Mouse (Mus musculus): Measurements from ENCODE around the gene C1qc. TPM values are rescaled to one million over a fixed set of nuclear protein-coding genes. Genes with fewer than 3 reads are reported as not detected.

C1qc gene
- polyA plus RNA-seq (2016; fragmentation: Nextera tagmentation; extraction: Ambion mirVana): 2.8 and 5.9 TPM in 2 replicates

DNA sequence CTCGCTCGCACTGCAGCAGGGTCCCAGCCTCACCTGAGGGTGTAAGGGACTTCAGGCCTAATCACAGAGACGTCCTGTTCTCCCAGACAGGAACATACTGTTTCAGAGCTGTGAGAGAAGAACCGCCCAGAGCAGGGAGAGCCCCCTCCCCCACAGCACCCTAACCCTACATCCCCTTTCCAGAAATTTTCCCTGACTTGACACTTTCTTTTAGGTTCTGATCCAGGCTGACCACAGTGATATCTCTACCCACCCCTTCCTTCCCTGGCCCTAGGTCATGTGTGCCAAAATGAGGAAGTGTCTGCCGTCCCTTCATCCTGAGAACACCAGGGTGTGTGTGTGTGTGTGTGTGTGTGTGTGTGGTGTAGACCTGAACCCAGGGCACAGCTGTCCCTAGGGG, at the start of gene C1qc:
C1qc (minus strand) TSS at position 255 of the 400 bp plus-strand sequence.
- peaks cover 78% of the 10 kb centered on the region for H3K27me3 ChIP-seq (ENCODE audit: low read depth, poor library complexity, severe bottlenecking)
- 56% methylated on average over 5 of the region's 5 CpGs for WGBS
- no peaks in the 10 kb centered on the region for H3K9me3 ChIP-seq (replicated peaks)
- no peak within 1 kb of the TSS for H3K4me3 ChIP-seq
- H3K27ac ChIP-seq: no peak within 1 kb of the TSS
- H3K36me3 ChIP-seq: no peaks in the 10 kb centered on the region
- peaks cover 8% of the 10 kb centered on the region for H3K4me1 ChIP-seq
- no peak for DNase-seq (ENCODE audit: low spot score)

DNA sequence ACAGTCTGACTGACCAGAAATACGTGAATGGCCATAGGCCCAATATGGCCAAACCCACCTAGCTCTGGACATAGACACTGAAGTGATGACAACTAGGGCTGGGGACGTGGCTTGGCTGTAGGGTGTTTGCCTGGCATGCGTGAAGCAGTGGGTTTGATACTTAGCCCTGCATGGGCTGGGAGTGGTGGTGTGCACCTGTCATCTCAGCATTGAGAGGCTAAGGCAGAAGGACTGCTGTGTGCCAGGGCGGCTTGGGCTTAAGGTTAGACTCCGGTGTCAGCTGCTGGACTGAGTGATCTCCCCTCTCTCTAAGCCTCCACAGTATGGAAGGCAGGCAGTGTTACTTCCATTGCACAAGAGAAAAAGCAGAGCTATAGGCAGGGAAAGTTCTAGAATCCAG, 45.1 kb upstream of the C1qc start:
- peaks cover 19% of the 10 kb centered on the region for H3K4me1 ChIP-seq
- no peak overlapping the region for H3K27ac ChIP-seq
- no peak overlapping the region for H3K4me3 ChIP-seq
- H3K9me3 ChIP-seq (replicated peaks): no peaks in the 10 kb centered on the region
- 83% methylated on average over 5 of the region's 5 CpGs for WGBS
- DNase-seq (ENCODE audit: low spot score): no peak
- H3K36me3 ChIP-seq: no peaks in the 10 kb centered on the region
- H3K27me3 ChIP-seq (ENCODE audit: low read depth, poor library complexity, severe bottlenecking): peaks cover 54% of the 10 kb centered on the region

DNA sequence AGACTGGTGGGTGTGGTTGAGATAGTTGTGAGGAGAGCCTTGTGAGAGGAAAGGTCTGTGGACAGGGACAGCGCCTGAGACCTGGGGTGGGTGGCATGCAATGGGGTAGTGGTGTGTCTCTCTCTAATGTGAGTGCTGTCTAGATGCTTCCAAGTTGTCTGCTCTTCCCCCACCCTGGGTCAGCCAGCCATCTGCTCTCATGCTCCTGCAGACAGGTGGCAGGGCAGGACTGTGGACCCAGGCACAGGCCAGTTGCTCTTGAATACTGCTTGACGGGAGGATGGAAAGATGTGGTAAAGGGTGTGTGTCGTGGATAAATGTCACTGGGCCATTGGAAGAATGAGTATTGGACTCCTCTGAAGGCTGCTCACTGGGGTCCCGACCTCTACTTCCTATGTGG, 44.5 kb upstream of the C1qc start:
- H3K27ac ChIP-seq: no peak overlapping the region
- H3K4me1 ChIP-seq: peaks cover 13% of the 10 kb centered on the region
- H3K36me3 ChIP-seq: no peaks in the 10 kb centered on the region
- no peak overlapping the region for H3K4me3 ChIP-seq
- no peaks in the 10 kb centered on the region for H3K9me3 ChIP-seq (replicated peaks)
- no peak for DNase-seq (ENCODE audit: low spot score)
- 76% methylated on average over 4 of the region's 4 CpGs for WGBS
- peaks cover 51% of the 10 kb centered on the region for H3K27me3 ChIP-seq (ENCODE audit: low read depth, poor library complexity, severe bottlenecking)

DNA sequence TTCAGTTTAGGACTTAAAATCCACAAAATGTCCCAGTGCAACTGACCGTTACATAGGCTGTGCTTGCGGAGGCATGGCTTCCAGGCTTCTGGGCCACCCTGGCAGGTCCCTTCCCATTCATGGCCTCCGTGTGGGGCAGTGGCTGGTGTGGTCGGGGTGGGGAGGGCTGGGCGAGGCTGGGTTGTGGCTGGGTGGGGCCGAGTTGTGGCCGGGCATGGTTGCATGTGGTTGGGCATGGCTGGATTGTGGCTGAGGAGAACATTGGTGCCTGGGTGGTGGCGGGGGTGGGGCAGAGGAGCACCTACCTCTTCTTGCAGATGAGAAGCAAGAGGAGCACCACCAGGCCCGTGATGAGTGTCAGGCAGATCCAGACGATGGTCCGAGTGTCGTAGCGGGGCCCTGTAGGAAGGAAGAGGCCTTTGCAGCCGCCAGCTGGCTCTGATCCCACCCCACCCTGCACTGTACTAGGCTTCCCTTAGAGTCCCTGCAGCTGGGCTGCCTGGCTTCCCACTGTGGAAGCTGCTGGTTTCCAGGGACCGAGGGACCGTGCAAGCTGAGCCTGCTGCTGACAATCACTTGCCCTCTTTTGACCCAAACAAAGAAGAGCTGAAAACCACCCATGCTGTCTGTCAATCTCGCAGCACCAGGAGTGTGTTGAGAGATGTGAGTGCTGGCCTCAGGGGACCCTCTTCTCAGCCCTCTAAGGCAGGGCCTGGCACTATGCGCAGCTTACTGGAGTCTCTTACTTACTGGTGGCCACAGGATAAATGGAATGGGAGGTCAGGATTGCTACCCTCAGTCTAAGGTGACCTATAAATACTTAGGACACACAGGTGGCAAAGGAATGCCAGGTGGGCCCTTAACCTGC, 42.1 kb upstream of the C1qc start:
- Histone ChIP-seq H3K4me3 (no peak overlapping the region), H3K27ac (no peak overlapping the region), H3K4me1 (peaks cover 18% of the 10 kb centered on the region), H3K9me3 (replicated peaks) (no peaks in the 10 kb centered on the region), H3K27me3 (ENCODE audit: low read depth, poor library complexity, severe bottlenecking) (peaks cover 50% of the 10 kb centered on the region), H3K36me3 (no peaks in the 10 kb centered on the region)
- 67% methylated on average over 18 of the region's 18 CpGs for WGBS
- DNase-seq (ENCODE audit: low spot score): no peak

DNA sequence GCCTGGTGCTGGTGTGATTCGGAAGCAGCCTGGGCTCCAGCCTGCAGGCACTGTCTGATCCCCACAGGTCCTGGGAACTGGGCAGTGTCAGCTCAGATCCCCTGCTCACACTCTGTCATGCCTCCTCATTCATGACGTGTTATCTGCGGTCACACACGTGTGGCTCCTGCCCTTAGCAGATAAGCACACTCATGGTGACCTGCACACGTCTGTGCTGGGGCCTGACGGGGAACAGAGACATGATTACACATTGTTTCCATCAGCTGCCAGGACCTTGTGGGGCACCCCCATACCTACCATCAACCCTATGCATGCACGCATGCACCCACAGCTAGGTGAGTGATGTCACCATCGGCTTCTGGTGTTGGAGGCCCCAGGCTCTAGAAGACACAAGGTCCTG, 37.6 kb upstream of the C1qc start:
- H3K9me3 ChIP-seq (replicated peaks): no peaks in the 10 kb centered on the region
- no peak overlapping the region for H3K27ac ChIP-seq
- H3K27me3 ChIP-seq (ENCODE audit: low read depth, poor library complexity, severe bottlenecking): peaks cover 55% of the 10 kb centered on the region
- DNase-seq (ENCODE audit: low spot score): no peak
- WGBS: 87% methylated on average over 8 of the region's 8 CpGs
- H3K4me1 ChIP-seq: peaks cover 14% of the 10 kb centered on the region; the same call in 1 of the 2 replicates
- no peak overlapping the region for H3K4me3 ChIP-seq
- H3K36me3 ChIP-seq: no peaks in the 10 kb centered on the region

DNA sequence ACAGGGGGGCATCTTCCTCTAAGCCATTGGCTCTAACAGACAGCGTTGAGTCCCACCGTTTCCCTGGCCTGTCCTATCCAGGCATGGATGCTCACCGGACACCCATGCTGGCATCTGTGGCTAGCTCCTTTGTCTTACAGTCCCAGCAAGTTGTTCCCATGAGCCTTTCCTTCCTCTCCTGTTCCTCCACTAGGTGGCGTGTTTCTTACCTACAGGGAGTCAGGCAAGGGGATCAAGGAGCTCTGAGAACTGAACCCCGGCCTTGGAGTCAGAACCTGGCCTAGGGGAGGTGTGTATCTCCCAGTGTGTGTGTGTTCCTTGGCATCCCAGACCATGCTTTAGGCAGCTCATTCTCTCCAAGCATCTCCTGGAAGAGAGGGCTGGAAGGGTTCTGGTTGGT, 36.1 kb upstream of the C1qc start:
- Histone ChIP-seq H3K36me3 (no peaks in the 10 kb centered on the region), H3K9me3 (replicated peaks) (no peaks in the 10 kb centered on the region), H3K4me1 (peaks cover 6% of the 10 kb centered on the region; the same call in 1 of the 2 replicates), H3K27ac (no peak overlapping the region), H3K4me3 (no peak overlapping the region), H3K27me3 (ENCODE audit: low read depth, poor library complexity, severe bottlenecking) (peaks cover 57% of the 10 kb centered on the region)
- 12% methylated on average over 5 of the region's 5 CpGs for WGBS
- peak; percentile 51 for DNase-seq (ENCODE audit: low spot score)

DNA sequence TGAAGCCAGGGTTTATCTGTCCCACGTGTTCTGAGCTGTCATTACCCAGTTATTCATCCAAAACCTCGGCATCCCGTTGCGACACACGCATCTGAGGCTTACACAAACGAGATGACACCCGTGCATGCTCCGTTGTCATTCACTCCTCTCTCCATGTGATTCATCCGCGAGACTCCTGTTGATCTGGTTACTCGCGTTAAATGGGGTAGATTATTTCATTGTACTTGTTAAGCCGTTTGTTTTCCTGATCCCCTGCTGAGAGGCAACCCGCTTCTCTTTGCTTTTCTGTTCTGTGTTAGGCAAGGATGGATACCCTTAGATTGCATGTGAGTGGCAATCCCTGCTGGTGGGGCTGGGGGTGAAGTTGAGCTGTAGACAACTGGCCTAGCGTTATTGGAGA, 32.9 kb upstream of the C1qc start:
- peaks cover 43% of the 10 kb centered on the region for H3K27me3 ChIP-seq (ENCODE audit: low read depth, poor library complexity, severe bottlenecking)
- 23% methylated on average over 15 of the region's 15 CpGs for WGBS
- no peaks in the 10 kb centered on the region for H3K4me1 ChIP-seq
- no peaks in the 10 kb centered on the region for H3K36me3 ChIP-seq
- H3K27ac ChIP-seq: no peak overlapping the region
- DNase-seq (ENCODE audit: low spot score): no peak
- no peaks in the 10 kb centered on the region for H3K9me3 ChIP-seq (replicated peaks)
- H3K4me3 ChIP-seq: no peak overlapping the region

DNA sequence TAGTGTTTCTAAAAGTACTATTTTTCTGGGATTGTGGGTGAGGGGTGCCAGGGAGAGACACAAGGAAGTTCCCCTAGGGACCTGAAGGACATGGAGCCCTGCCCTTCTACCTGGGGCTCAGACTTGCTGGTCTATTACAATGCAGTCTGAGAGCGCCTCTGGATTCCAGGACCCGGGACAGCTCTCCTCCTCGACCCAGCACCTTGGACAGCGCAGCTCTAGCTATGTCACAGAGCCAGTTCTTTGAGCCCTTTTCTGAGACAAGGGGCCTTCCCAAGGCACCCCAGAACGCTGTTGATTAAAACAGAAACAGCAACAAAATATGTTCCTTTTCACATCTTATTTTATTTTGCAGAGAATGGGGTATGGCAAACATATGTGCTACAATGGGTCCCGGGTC, 31.7 kb upstream of the C1qc start:
- 7% methylated on average over 6 of the region's 6 CpGs for WGBS
- Histone ChIP-seq H3K9me3 (replicated peaks) (no peaks in the 10 kb centered on the region), H3K27me3 (ENCODE audit: low read depth, poor library complexity, severe bottlenecking) (peaks cover 31% of the 10 kb centered on the region), H3K4me3 (no peak overlapping the region), H3K36me3 (no peaks in the 10 kb centered on the region), H3K4me1 (no peaks in the 10 kb centered on the region), H3K27ac (no peak overlapping the region)
- peak; percentile 91 for DNase-seq (ENCODE audit: low spot score)

DNA sequence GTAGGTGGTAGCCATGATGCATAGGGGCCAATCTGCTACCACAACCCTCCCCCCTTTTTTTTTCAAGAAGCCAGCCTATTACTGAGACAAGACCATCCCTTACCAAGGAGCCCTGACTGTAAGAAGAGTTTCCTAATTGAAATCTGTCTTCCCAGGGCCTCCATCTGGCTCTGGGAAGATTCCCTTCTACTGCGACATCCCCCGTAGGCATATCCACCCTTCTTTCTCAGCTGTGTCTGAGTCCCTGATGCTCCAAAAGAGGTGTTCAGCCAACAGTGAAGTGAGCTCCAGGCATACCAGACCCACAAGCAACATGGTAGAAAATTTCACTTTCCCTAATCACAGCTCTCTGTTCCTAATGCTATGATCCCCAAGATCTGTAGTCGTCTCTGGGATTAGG, 26.7 kb upstream of the C1qc start:
- Histone ChIP-seq H3K9me3 (replicated peaks) (no peaks in the 10 kb centered on the region), H3K36me3 (no peaks in the 10 kb centered on the region), H3K4me1 (no peaks in the 10 kb centered on the region), H3K27ac (no peak overlapping the region), H3K27me3 (ENCODE audit: low read depth, poor library complexity, severe bottlenecking) (peaks cover 16% of the 10 kb centered on the region; the same call in 1 of the 2 replicates), H3K4me3 (no peak overlapping the region)
- DNase-seq (ENCODE audit: low spot score): no peak
- WGBS: 81% methylated on average over 3 of the region's 3 CpGs

DNA sequence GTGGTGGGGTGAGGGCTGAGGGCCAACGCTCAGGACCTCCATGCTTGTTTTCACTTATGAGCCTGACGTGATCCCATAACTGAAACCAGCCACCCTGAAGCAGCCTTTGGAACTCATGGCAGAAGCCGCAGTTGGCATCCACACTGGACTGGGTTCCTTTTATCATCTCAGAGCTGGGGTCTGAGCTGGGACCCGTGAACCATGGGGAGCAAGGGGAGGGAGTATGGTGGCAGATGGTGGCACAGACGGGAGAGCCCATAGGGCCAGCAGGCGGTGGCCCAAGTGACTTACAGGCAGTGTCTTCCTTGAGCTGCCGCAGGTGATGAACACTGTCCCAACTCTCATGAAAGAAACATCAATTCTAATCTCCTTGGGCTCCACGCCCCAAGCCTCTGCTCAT, 26.0 kb upstream of the C1qc start:
- no peak overlapping the region for H3K27ac ChIP-seq
- H3K36me3 ChIP-seq: no peaks in the 10 kb centered on the region
- WGBS: 89% methylated on average over 8 of the region's 8 CpGs
- peaks cover 20% of the 10 kb centered on the region; the same call in 1 of the 2 replicates for H3K27me3 ChIP-seq (ENCODE audit: low read depth, poor library complexity, severe bottlenecking)
- no peak for DNase-seq (ENCODE audit: low spot score)
- no peaks in the 10 kb centered on the region for H3K9me3 ChIP-seq (replicated peaks)
- H3K4me3 ChIP-seq: no peak overlapping the region
- no peaks in the 10 kb centered on the region for H3K4me1 ChIP-seq

DNA sequence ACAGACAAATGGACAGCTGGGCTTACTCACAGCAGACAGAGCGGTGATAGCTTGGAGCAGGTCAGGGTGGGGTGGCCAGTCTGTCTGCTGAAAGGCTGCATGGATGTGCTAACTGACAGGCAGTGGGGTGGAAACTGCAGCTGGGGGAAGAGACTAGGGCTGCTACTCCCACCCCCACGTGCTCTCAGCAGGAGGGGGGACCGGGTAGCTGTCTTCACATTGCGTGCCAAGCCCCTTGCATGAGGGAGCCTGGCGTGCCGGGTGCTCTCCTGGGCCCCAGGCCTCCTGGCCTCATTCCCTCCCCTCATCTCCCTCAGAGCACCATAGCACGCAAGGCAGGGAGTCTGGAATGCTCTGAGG, 24.3 kb upstream of the C1qc start:
- H3K9me3 ChIP-seq (replicated peaks): no peaks in the 10 kb centered on the region
- H3K4me3 ChIP-seq: no peak overlapping the region
- no peak for DNase-seq (ENCODE audit: low spot score)
- H3K36me3 ChIP-seq: no peaks in the 10 kb centered on the region
- no peaks in the 10 kb centered on the region for H3K4me1 ChIP-seq
- 43% methylated on average over 7 of the region's 7 CpGs for WGBS
- H3K27me3 ChIP-seq (ENCODE audit: low read depth, poor library complexity, severe bottlenecking): peaks cover 34% of the 10 kb centered on the region
- H3K27ac ChIP-seq: no peak overlapping the region

DNA sequence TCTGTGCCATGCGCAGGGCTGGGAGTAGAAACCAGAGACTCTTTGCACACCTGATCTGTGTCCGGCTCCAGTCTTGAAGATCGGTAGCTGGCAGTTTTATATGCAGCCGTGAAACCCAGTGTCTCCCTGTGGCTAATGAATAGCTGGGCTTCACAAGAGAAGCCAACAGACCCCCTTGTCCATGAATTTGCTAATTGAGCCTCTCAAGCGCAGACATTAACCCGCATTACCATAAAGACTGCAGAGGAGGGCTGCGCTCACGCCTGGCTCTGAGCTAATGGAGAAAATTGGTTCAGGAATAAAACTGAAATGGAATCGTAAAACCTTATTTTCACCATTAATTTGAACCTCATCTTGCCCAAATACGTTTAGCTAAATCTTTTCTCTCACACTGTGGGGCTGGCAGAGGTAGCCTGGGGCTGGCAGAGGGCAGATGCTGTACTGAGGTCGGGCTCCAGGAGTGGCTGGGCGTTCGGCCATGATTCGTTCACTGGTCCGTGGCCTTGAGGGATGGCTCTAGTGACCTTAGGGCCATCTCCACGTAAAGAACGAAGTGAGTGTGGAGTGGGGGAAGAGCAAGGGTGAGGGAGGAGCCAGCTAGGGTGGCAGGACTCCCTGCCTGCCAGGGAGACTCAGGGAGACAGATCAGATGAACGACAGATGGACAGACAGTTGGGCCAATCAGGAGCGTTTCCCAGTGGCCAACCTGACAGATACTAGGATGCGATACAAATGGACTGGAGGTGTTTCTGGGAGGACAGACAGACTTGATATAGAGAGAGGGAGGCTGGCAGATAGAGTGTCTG, 23.7 kb upstream of the C1qc start:
- H3K27me3 ChIP-seq (ENCODE audit: low read depth, poor library complexity, severe bottlenecking): peaks cover 39% of the 10 kb centered on the region

DNA sequence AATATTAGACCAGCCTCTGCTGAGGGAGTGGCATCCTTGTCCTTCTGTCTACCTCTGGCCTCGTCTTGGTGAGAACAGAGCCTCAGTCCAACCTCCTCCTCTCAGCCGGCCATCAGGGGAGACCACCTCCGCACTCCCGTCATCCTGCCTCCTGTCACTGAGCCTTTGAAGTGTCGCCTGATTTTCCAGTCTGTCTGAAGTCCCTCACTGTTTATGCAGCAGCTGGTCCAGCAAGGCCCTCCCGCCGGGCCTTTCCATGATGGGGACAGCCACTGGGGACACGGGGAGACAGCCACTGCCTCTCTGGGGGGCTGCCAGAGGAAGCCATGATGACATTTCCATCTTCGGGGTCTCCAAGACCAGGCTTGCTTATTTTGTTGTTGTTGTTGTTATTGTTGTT, 20.0 kb upstream of the C1qc start:
- Histone ChIP-seq H3K27me3 (ENCODE audit: low read depth, poor library complexity, severe bottlenecking) (peaks cover 68% of the 10 kb centered on the region), H3K4me1 (peaks cover 12% of the 10 kb centered on the region), H3K36me3 (no peaks in the 10 kb centered on the region), H3K4me3 (no peak overlapping the region), H3K27ac (no peak overlapping the region), H3K9me3 (replicated peaks) (no peaks in the 10 kb centered on the region)
- DNase-seq (ENCODE audit: low spot score): no peak
- 13% methylated on average over 9 of the region's 9 CpGs for WGBS

More for the DNA sequence above, 23.7 kb upstream of the C1qc start:
- H3K36me3 ChIP-seq: no peaks in the 10 kb centered on the region
- H3K9me3 ChIP-seq (replicated peaks): no peaks in the 10 kb centered on the region
- peaks cover 5% of the 10 kb centered on the region for H3K4me1 ChIP-seq
- H3K4me3 ChIP-seq: no peak overlapping the region
- 75% methylated on average over 20 of the region's 20 CpGs for WGBS
- no peak for DNase-seq (ENCODE audit: low spot score)
- H3K27ac ChIP-seq: no peak overlapping the region

Data from limb, embryonic 10.5 days (tissue).